Mouse (Mus musculus) ovary, postnatal 36 days (tissue): Measurements from ENCODE around the gene Pkhd1.
A peak's percentile ranks its signal among the peaks of the same experiment; 100 is the strongest.
"Not testable (repeated sequence)": the region's sequence is repeated elsewhere in the genome, so short reads cannot be mapped to it uniquely, and the experiment has no call there.

Experiments used
- DNase-seq: peaks from one replicate; pipeline ENCODE4 v3.0.0; 2022; ENCODE audit warnings: low spot score, mixed read lengths

The Pkhd1 gene

GRCm38 (mm10) chr1:20486087-20486486 lies 131.8 kb downstream of the Pkhd1 start:
- DNase-seq: no peak

- DNase-seq: no peak
Measured at GRCm38 (mm10) chr1:20481843-20482242, 136.0 kb downstream of the Pkhd1 start.

GRCm38 (mm10) chr1:20478695-20479094 lies 139.2 kb downstream of the Pkhd1 start:
- no peak for DNase-seq

GRCm38 (mm10) chr1:20478266-20478659 lies 139.6 kb downstream of the Pkhd1 start:
- no peak for DNase-seq

GRCm38 (mm10) chr1:20477561-20478265 lies 140.2 kb downstream of the Pkhd1 start:
- no peak for DNase-seq

- no peak for DNase-seq
Measured at GRCm38 (mm10) chr1:20470770-20471169, 147.1 kb downstream of the Pkhd1 start.

GRCm38 (mm10) chr1:20470317-20470716 lies 147.5 kb downstream of the Pkhd1 start:
- DNase-seq: no peak

GRCm38 (mm10) chr1:20466481-20466880 lies 151.4 kb downstream of the Pkhd1 start:
- no peak for DNase-seq

- DNase-seq: no peak
Measured at GRCm38 (mm10) chr1:20454621-20455020, 163.2 kb downstream of the Pkhd1 start.

GRCm38 (mm10) chr1:20450074-20450473 lies 167.8 kb downstream of the Pkhd1 start:
- DNase-seq: peak; percentile 8

- not testable (repeated sequence) for DNase-seq
Measured at GRCm38 (mm10) chr1:20432026-20432425, 185.8 kb downstream of the Pkhd1 start.

GRCm38 (mm10) chr1:20429056-20429394 lies 188.8 kb downstream of the Pkhd1 start:
- no peak for DNase-seq

- no peak for DNase-seq
Measured at GRCm38 (mm10) chr1:20428370-20429055, 189.4 kb downstream of the Pkhd1 start.

- DNase-seq: no peak
Measured at GRCm38 (mm10) chr1:20409411-20409967, 208.4 kb downstream of the Pkhd1 start.

- no peak for DNase-seq
Measured at GRCm38 (mm10) chr1:20398319-20398718, 219.5 kb downstream of the Pkhd1 start.

- no peak for DNase-seq
Measured at GRCm38 (mm10) chr1:20364437-20364836, 253.4 kb downstream of the Pkhd1 start.

- no peak for DNase-seq
Measured at GRCm38 (mm10) chr1:20344651-20345050, 273.2 kb downstream of the Pkhd1 start.

- no peak for DNase-seq
Measured at GRCm38 (mm10) chr1:20311485-20311884, 306.4 kb downstream of the Pkhd1 start.

GRCm38 (mm10) chr1:20310925-20311324 lies 306.9 kb downstream of the Pkhd1 start:
- no peak for DNase-seq

GRCm38 (mm10) chr1:20306116-20306515 lies 311.7 kb downstream of the Pkhd1 start:
- no peak for DNase-seq

- no peak for DNase-seq
Measured at GRCm38 (mm10) chr1:20302943-20303578, 314.8 kb downstream of the Pkhd1 start.

- DNase-seq: no peak
Measured at GRCm38 (mm10) chr1:20302187-20302942, 315.5 kb downstream of the Pkhd1 start.
